Comparison of ENCODE assay signal across 9 mouse cellular contexts in the genomic region with DNA sequence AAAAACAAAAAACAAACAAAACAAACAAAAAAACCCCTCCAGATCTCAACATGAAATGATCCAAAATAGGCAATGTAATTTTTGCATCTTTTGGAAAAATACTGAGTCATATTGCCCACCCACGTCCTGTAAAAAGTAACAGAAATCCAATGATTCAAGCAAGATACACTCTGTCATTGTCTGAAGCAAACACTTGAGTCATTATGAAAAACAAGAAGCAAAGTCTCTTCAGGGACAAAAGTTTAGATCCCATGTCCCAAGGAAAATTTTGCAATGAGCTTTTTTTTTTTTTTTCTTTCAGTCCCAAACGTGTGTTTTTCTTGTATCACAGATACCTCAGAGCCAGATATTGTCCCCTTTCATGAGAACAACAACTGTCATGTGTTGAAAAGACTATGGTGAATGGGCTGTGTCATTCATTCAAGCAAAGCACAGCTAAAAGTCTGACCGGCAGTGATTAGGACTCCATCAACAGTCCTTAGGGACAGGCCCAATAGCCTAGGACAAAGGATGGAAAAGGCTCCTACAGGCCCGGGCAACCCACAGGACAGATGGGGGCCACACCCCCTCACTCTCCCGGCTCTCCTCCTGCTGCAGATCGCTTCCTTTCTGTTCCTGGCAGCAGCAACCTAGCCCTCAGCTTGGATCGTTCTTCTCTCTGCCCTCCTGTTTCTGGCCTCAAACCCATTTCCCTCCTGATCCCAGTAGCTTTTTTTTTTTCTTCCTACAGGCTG. TPM values are rescaled to one million over a fixed set of nuclear protein-coding genes. Genes with fewer than 3 reads are reported as not detected.
DNase-seq lines count a peak whose midpoint lies in the region; ATAC-seq and TF ChIP-seq lines count a peak whose summit lies in the region.
"Had no signal": no experiment of that assay in that cellular context is flagged by ENCODE, and none has a peak within 500 bp of the region (broad histone marks: within the 10 kb centered on the region; RNA-seq: fewer than 3 reads in every experiment).

No protein-coding gene starts in this region.

- no peaks in the 10 kb centered on the region for H3K9me3 ChIP-seq in liver, postnatal 0 days (ENCODE audit: low read length)
- H3K9me3 ChIP-seq in liver, embryonic 12.5 days (replicated peaks) = no peaks in the 10 kb centered on the region
- no peaks in the 10 kb centered on the region for H3K9me3 ChIP-seq in forebrain, embryonic 15.5 days
- H3K9me3 ChIP-seq: embryonic facial prominence, embryonic 15.5 days had no signal

- no peak overlapping the region for H3K4me3 ChIP-seq in liver, postnatal 0 days (ENCODE audit: low read depth, low read length)
- H3K4me3 ChIP-seq in liver, embryonic 12.5 days = no peak overlapping the region
- no peak overlapping the region for H3K4me3 ChIP-seq in cerebellum, adult 2 months (replicated peaks; ENCODE audit: insufficient read depth, low read depth, low read length)
- no peak overlapping the region for H3K4me3 ChIP-seq in forebrain, embryonic 15.5 days
- no peak overlapping the region for H3K4me3 ChIP-seq in myocyte
- H3K4me3 ChIP-seq: embryonic facial prominence, embryonic 15.5 days had no signal

- TF ChIP-seq CTCF in liver, postnatal 0 days (IDR thresholded peaks at IDR 0.05; ENCODE audit: low read depth) = no peak
- no peak for TF ChIP-seq CTCF in cerebellum, adult 2 months (IDR thresholded peaks at IDR 0.05; ENCODE audit: borderline replicate concordance, insufficient read depth, low read depth, low read length)

- H3K36me3 ChIP-seq in liver, postnatal 0 days (replicated peaks; ENCODE audit: insufficient read depth, low read length) = no peaks in the 10 kb centered on the region
- no peaks in the 10 kb centered on the region for H3K36me3 ChIP-seq in liver, embryonic 12.5 days
- H3K36me3 ChIP-seq in forebrain, embryonic 15.5 days = no peaks in the 10 kb centered on the region
- H3K36me3 ChIP-seq in myocyte (ENCODE audit: control insufficient read depth, insufficient read depth) = no peaks in the 10 kb centered on the region
- H3K36me3 ChIP-seq: embryonic facial prominence, embryonic 15.5 days had no signal

- ATAC-seq in liver, postnatal 0 days = no peak
- ATAC-seq in liver, embryonic 12.5 days = no peak
- ATAC-seq in forebrain, embryonic 15.5 days (replicated peaks) = peak; percentile 74

- TF ChIP-seq EP300 in liver, postnatal 0 days (IDR thresholded peaks at IDR 0.05; ENCODE audit: low read depth) = no peak

- 35% methylated on average over 7 of the region's 7 CpGs for WGBS in liver, postnatal 0 days (ENCODE audit: insufficient replicate concordance)
- WGBS in liver, embryonic 12.5 days (ENCODE audit: insufficient replicate concordance) = 34% methylated on average over 7 of the region's 7 CpGs
- 23% methylated on average over 7 of the region's 7 CpGs for WGBS in cerebellum, adult 2 months
- WGBS in forebrain, embryonic 15.5 days = 4% methylated on average over 7 of the region's 7 CpGs

- H3K4me1 ChIP-seq in liver, postnatal 0 days (ENCODE audit: insufficient read depth) = peaks cover 6% of the 10 kb centered on the region
- H3K4me1 ChIP-seq in liver, embryonic 12.5 days = 0 out of 2 replicates have a peak, but pooled peaks cover 8% of the 10 kb centered on the region
- H3K4me1 ChIP-seq in cerebellum, adult 2 months (ENCODE audit: control insufficient read depth, insufficient read depth, low read length) = peaks cover 8% of the 10 kb centered on the region; the same call in 1 of the 2 replicates
- H3K4me1 ChIP-seq in forebrain, embryonic 15.5 days = peaks cover 10% of the 10 kb centered on the region
- H3K4me1 ChIP-seq: embryonic facial prominence, embryonic 15.5 days had no signal

- no peak for TF ChIP-seq POLR2A in cerebellum, adult 2 months (IDR thresholded peaks at IDR 0.05; ENCODE audit: borderline replicate concordance, insufficient read depth, low read length)
- no peak for TF ChIP-seq POLR2A in myocyte (IDR thresholded peaks at IDR 0.05; ENCODE audit: insufficient read length, low read depth)

- H3K27me3 ChIP-seq in liver, postnatal 0 days (ENCODE audit: insufficient read depth, low read length) = no peaks in the 10 kb centered on the region
- peaks cover 5% of the 10 kb centered on the region; the same call in 1 of the 2 replicates for H3K27me3 ChIP-seq in liver, embryonic 12.5 days (replicated peaks)
- H3K27me3 ChIP-seq in cerebellum, adult 2 months (ENCODE audit: control insufficient read depth, insufficient read depth, low read length) = no peaks in the 10 kb centered on the region
- H3K27me3 ChIP-seq in forebrain, embryonic 15.5 days = no peaks in the 10 kb centered on the region
- no peaks in the 10 kb centered on the region for H3K27me3 ChIP-seq in myocyte (ENCODE audit: control insufficient read depth, insufficient read depth, insufficient read length)
- H3K27me3 ChIP-seq: embryonic facial prominence, embryonic 15.5 days had no signal

- H3K79me2 ChIP-seq in myocyte (ENCODE audit: control insufficient read depth, insufficient read depth) = no peaks in the 10 kb centered on the region

- H3K9ac ChIP-seq in liver, postnatal 0 days (replicated peaks) = no peak overlapping the region
- no peak overlapping the region for H3K9ac ChIP-seq in liver, embryonic 12.5 days
- no peak overlapping the region for H3K9ac ChIP-seq in forebrain, embryonic 15.5 days (replicated peaks)
- H3K9ac ChIP-seq: embryonic facial prominence, embryonic 15.5 days had no signal

- peak; percentile 13 for DNase-seq in liver, postnatal 0 days
- peak; percentile 25 to 44 for DNase-seq in cerebellum, adult 2 months
- DNase-seq in urinary bladder, postnatal 25 days (ENCODE audit: low spot score) = no peak
- DNase-seq in left cerebral cortex, adult 9 months (ENCODE audit: low spot score in 2 of 2) = no peak
- DNase-seq in lung, postnatal 14 days = no peak

- H3K4me2 ChIP-seq in liver, postnatal 0 days (ENCODE audit: low read depth, low read length) = 0 out of 2 replicates have a peak overlapping the region, but pooled peaks have one; percentile 13
- H3K4me2 ChIP-seq in liver, embryonic 12.5 days = no peak overlapping the region
- no peak overlapping the region for H3K4me2 ChIP-seq in forebrain, embryonic 15.5 days (replicated peaks)
- H3K4me2 ChIP-seq in myocyte (ENCODE audit: low read depth) = peak overlapping the region; percentile 62
- H3K4me2 ChIP-seq: embryonic facial prominence, embryonic 15.5 days had no signal

- H3ac ChIP-seq in myocyte (ENCODE audit: control insufficient read depth, insufficient read length) = no peak overlapping the region

- peak overlapping the region; percentile 34 for H3K27ac ChIP-seq in liver, postnatal 0 days (ENCODE audit: low read depth)
- H3K27ac ChIP-seq in liver, embryonic 12.5 days = no peak overlapping the region
- no peak overlapping the region for H3K27ac ChIP-seq in cerebellum, adult 2 months (ENCODE audit: insufficient read depth, low read length)
- peak overlapping the region; percentile 19 for H3K27ac ChIP-seq in forebrain, embryonic 15.5 days (replicated peaks)
- H3K27ac ChIP-seq: embryonic facial prominence, embryonic 15.5 days had no signal

TF ChIP-seq in myocyte, 11 proteins besides CTCF, POLR2A, EP300 and RAD21:
- TF ChIP-seq MYOD1 (IDR thresholded peaks at IDR 0.05; ENCODE audit: control insufficient read depth in 1 of 3, insufficient read length in 2 of 3, low read depth in 2 of 3) (no peak), SRF (IDR thresholded peaks at IDR 0.05; ENCODE audit: control insufficient read depth, insufficient read length, low read depth) (no peak), USF1 (IDR thresholded peaks at IDR 0.05; ENCODE audit: low read depth) (no peak), E2F4 (IDR thresholded peaks at IDR 0.05; ENCODE audit: insufficient read depth) (no peak), MYOG (IDR thresholded peaks at IDR 0.05; ENCODE audit: control insufficient read depth in 1 of 3, insufficient read depth in 1 of 3, insufficient read length in 2 of 3, low read depth in 2 of 3) (no peak), MAX (IDR thresholded peaks at IDR 0.05; ENCODE audit: low read depth) (no peak), TCF12 (IDR thresholded peaks at IDR 0.05; ENCODE audit: insufficient read depth, poor library complexity, severe bottlenecking) (no peak), CEBPB (IDR thresholded peaks at IDR 0.05; ENCODE audit: insufficient read depth, poor library complexity, severe bottlenecking) (no peak), POLR2AphosphoS2 (IDR thresholded peaks at IDR 0.05; ENCODE audit: insufficient read length, low read depth) (no peak), TCF3 (IDR thresholded peaks at IDR 0.05; ENCODE audit: insufficient read length, low read depth) (no peak), REST (IDR thresholded peaks at IDR 0.05; ENCODE audit: insufficient read depth, insufficient read length) (no peak)

RNA-seq across cellular contexts. Expression of a gene that starts 19.5 kb away (rescaled TPM):
- polyA plus RNA-seq in liver, postnatal 0 days (2015; fragmentation: Nextera tagmentation; extraction: Ambion mirVana) = 3.6 and 4.2 TPM in 2 replicates
- polyA plus RNA-seq in liver, embryonic 12.5 days (2016; fragmentation: Nextera tagmentation; extraction: Ambion mirVana) = 13.8 and 15.6 TPM in 2 replicates
- 15.4 and 16.0 TPM in 2 replicates for polyA plus RNA-seq in cerebellum, adult 2 months (2012; rRNA removed)
- 7.4 and 8.1 TPM in 2 replicates for polyA plus RNA-seq in forebrain, embryonic 15.5 days (2015; fragmentation: Nextera tagmentation; extraction: Ambion mirVana)
- polyA plus RNA-seq in myocyte (2012; fragmentation: generic; extraction: Trizol) = 2.8 TPM

Comparison
In these comparisons a context has a peak if more than half of its experiments do, and no peak if none do; other contexts are left out.
1. H3K27ac ChIP-seq: peak in liver, postnatal 0 days (single experiment) and forebrain, embryonic 15.5 days (single experiment); none in liver, embryonic 12.5 days (single experiment) and cerebellum, adult 2 months (single experiment).
2. H3K4me2 ChIP-seq: peak in liver, postnatal 0 days (single experiment) and myocyte (single experiment); none in liver, embryonic 12.5 days (single experiment) and forebrain, embryonic 15.5 days (single experiment).
3. DNase-seq: peak in liver, postnatal 0 days (single experiment) and cerebellum, adult 2 months (2 of 2); none in urinary bladder, postnatal 25 days (single experiment), left cerebral cortex, adult 9 months (0 of 2) and lung, postnatal 14 days (single experiment).